Mouse (Mus musculus): ENCODE data around the gene Scn10a.

GRCm38 (mm10) chr9:119580187-119580586 lies 138.9 kb downstream of the Scn10a start:
- TF ChIP-seq POLR2A (IDR thresholded peaks at IDR 0.05; ENCODE audit: extremely low read depth, insufficient read depth, low read length) (no peak), CTCF (IDR thresholded peaks at IDR 0.05; ENCODE audit: extremely low read depth, insufficient read depth, low read length) (no peak)
